Mouse (Mus musculus): ENCODE measurements around the gene Agbl4. TPM values are rescaled to one million over a fixed set of nuclear protein-coding genes. Genes with fewer than 3 reads are reported as not detected.

Gene Agbl4
- polyA plus RNA-seq, 1 experiment from 2014 or later, result 0.24 TPM

- H3K9me3 ChIP-seq, result no peaks in the 10 kb centered on the region
- H3K27me3 ChIP-seq (replicated peaks; ENCODE audit: low read depth, poor library complexity, severe bottlenecking), result no peaks in the 10 kb centered on the region
- 14% methylated on average over 6 of the region's 6 CpGs for WGBS
- H3K36me3 ChIP-seq (replicated peaks), result no peaks in the 10 kb centered on the region
- H3K4me3 ChIP-seq, result peak overlapping the region; percentile 38
- H3K27ac ChIP-seq (replicated peaks), result no peak overlapping the region
- no peaks in the 10 kb centered on the region; the same call in 1 of the 2 replicates for H3K4me1 ChIP-seq
- DNase-seq (ENCODE audit: low spot score), result peak; percentile 88
Observed at GRCm38 (mm10) chr4:111687613-111688012, 1290.2 kb downstream of the Agbl4 start.

- H3K9me3 ChIP-seq, result no peaks in the 10 kb centered on the region
- H3K4me1 ChIP-seq, result no peaks in the 10 kb centered on the region; the same call in 1 of the 2 replicates
- no peak overlapping the region for H3K4me3 ChIP-seq
- H3K27ac ChIP-seq (replicated peaks), result no peak overlapping the region
- DNase-seq (ENCODE audit: low spot score), result no peak
- H3K36me3 ChIP-seq (replicated peaks), result no peaks in the 10 kb centered on the region
- WGBS, result 80% methylated on average over 5 of the region's 5 CpGs
- no peaks in the 10 kb centered on the region for H3K27me3 ChIP-seq (replicated peaks; ENCODE audit: low read depth, poor library complexity, severe bottlenecking)
Observed at GRCm38 (mm10) chr4:111691057-111691543, 1293.6 kb downstream of the Agbl4 start.

GRCm38 (mm10) chr4:111701381-111701780, 1303.9 kb downstream of the Agbl4 start:
- Histone ChIP-seq H3K4me3 (no peak overlapping the region), H3K36me3 (replicated peaks) (no peaks in the 10 kb centered on the region), H3K4me1 (no peaks in the 10 kb centered on the region), H3K9me3 (no peaks in the 10 kb centered on the region), H3K27ac (replicated peaks) (no peak overlapping the region), H3K27me3 (replicated peaks; ENCODE audit: low read depth, poor library complexity, severe bottlenecking) (no peaks in the 10 kb centered on the region)
- 83% methylated on average over 1 of the region's 1 CpGs for WGBS
- DNase-seq (ENCODE audit: low spot score), result no peak

GRCm38 (mm10) chr4:111704126-111704525, 1306.7 kb downstream of the Agbl4 start:
- WGBS, result 84% methylated on average over 2 of the region's 2 CpGs

GRCm38 (mm10) chr4:111704975-111705374, 1307.5 kb downstream of the Agbl4 start:
- WGBS, result 80% methylated on average over 3 of the region's 3 CpGs
- no peak overlapping the region for H3K4me3 ChIP-seq
- H3K36me3 ChIP-seq (replicated peaks), result no peaks in the 10 kb centered on the region
- no peak overlapping the region for H3K27ac ChIP-seq (replicated peaks)
- no peaks in the 10 kb centered on the region for H3K27me3 ChIP-seq (replicated peaks; ENCODE audit: low read depth, poor library complexity, severe bottlenecking)
- DNase-seq (ENCODE audit: low spot score), result no peak
- no peaks in the 10 kb centered on the region for H3K4me1 ChIP-seq
- no peaks in the 10 kb centered on the region for H3K9me3 ChIP-seq

More at GRCm38 (mm10) chr4:111704126-111704525, 1306.7 kb downstream of the Agbl4 start:
- Histone ChIP-seq H3K36me3 (replicated peaks) (no peaks in the 10 kb centered on the region), H3K27me3 (replicated peaks; ENCODE audit: low read depth, poor library complexity, severe bottlenecking) (no peaks in the 10 kb centered on the region), H3K4me3 (no peak overlapping the region), H3K4me1 (no peaks in the 10 kb centered on the region), H3K9me3 (no peaks in the 10 kb centered on the region), H3K27ac (replicated peaks) (no peak overlapping the region)
- DNase-seq (ENCODE audit: low spot score), result no peak

Other genes with a start within 250 kb of the Agbl4 start
- gene Elavl4, start 45.8 kb upstream of the Agbl4 start, polyA plus RNA-seq (2016; fragmentation: Nextera tagmentation; extraction: Ambion mirVana), result 81.6 and 90.4 TPM in 2 replicates

All from embryonic facial prominence, embryonic 10.5 days (tissue).